Mouse (Mus musculus) cerebral cortex, adult 2 months (tissue): Measurements from ENCODE around the gene Ugt1a1.

Experiments
- whole genome bisulfite sequencing: fragments of 180-500 bp; shearing (Covaris S2); methylation state at CpG from one replicate; pipeline ENCODE4 v1.1.7; 2018; 5-methylcytosine and 5-hydroxymethylcytosine counted together

Ugt1a1 gene

GRCm38 (mm10) chr1:88218051-88218450 is 6.3 kb downstream of the Ugt1a1 start:
- 75% methylated on average over 9 of the region's 9 CpGs for WGBS

- 47% methylated on average over 4 of the region's 4 CpGs for WGBS
Observed at GRCm38 (mm10) chr1:88218591-88218990, 6.8 kb downstream of the Ugt1a1 start.

- 18% methylated on average over 1 of the region's 1 CpGs for WGBS
Observed at GRCm38 (mm10) chr1:88219054-88219453, 7.3 kb downstream of the Ugt1a1 start.

- WGBS: 54% methylated on average over 2 of the region's 2 CpGs
Observed at GRCm38 (mm10) chr1:88222216-88222615, 10.5 kb downstream of the Ugt1a1 start.

GRCm38 (mm10) chr1:88223591-88223990 is 11.8 kb downstream of the Ugt1a1 start:
- 43% methylated on average over 1 of the region's 1 CpGs for WGBS

- 64% methylated on average over 2 of the region's 2 CpGs for WGBS
Observed at GRCm38 (mm10) chr1:88224029-88224776, 12.4 kb downstream of the Ugt1a1 start.

- 33% methylated on average over 2 of the region's 2 CpGs for WGBS
Observed at GRCm38 (mm10) chr1:88225301-88225700, 13.5 kb downstream of the Ugt1a1 start.

- WGBS: 55% methylated on average over 5 of the region's 5 CpGs
Observed at GRCm38 (mm10) chr1:88226670-88227379, 15.1 kb downstream of the Ugt1a1 start, which contains the start of gene Mroh2a. Gene Mroh2a (plus strand): TSS chr1:88226986.

- 57% methylated on average over 2 of the region's 2 CpGs for WGBS
Observed at GRCm38 (mm10) chr1:88227482-88227881, 15.7 kb downstream of the Ugt1a1 start.

GRCm38 (mm10) chr1:88228121-88228520 is 16.4 kb downstream of the Ugt1a1 start:
- 73% methylated on average over 7 of the region's 7 CpGs for WGBS

GRCm38 (mm10) chr1:88229566-88229965 is 17.8 kb downstream of the Ugt1a1 start:
- WGBS: 76% methylated on average over 3 of the region's 3 CpGs

- WGBS: 85% methylated on average over 5 of the region's 5 CpGs
Observed at GRCm38 (mm10) chr1:88229986-88230385, 18.2 kb downstream of the Ugt1a1 start.

- WGBS: 69% methylated on average over 7 of the region's 7 CpGs
Observed at GRCm38 (mm10) chr1:88230421-88230820, 18.7 kb downstream of the Ugt1a1 start.

- WGBS: 76% methylated on average over 6 of the region's 6 CpGs
Observed at GRCm38 (mm10) chr1:88230981-88231802, 19.4 kb downstream of the Ugt1a1 start.

GRCm38 (mm10) chr1:88231803-88232499 is 20.2 kb downstream of the Ugt1a1 start:
- WGBS: 66% methylated on average over 7 of the region's 7 CpGs

- WGBS: 56% methylated on average over 3 of the region's 3 CpGs
Observed at GRCm38 (mm10) chr1:88232664-88233380, 21.1 kb downstream of the Ugt1a1 start.

- 71% methylated on average over 14 of the region's 14 CpGs for WGBS
Observed at GRCm38 (mm10) chr1:88233421-88234247, 21.9 kb downstream of the Ugt1a1 start.

GRCm38 (mm10) chr1:88234248-88234610 is 22.5 kb downstream of the Ugt1a1 start:
- WGBS: 63% methylated on average over 4 of the region's 4 CpGs

- WGBS: 44% methylated on average over 5 of the region's 5 CpGs
Observed at GRCm38 (mm10) chr1:88234646-88235045, 22.9 kb downstream of the Ugt1a1 start.
